Mouse (Mus musculus) urinary bladder, adult 2 months (tissue): Measurements from ENCODE around the gene Ubr3. TPM values are rescaled to one million over a fixed set of nuclear protein-coding genes. Genes with fewer than 3 reads are reported as not detected.
"Not testable (repeated sequence)": the region's sequence is repeated elsewhere in the genome, so short reads cannot be mapped to it uniquely, and the experiment has no call there.

Source experiments
- DNase-seq: peaks from one replicate; pipeline ENCODE4 v3.0.0; 2022; ENCODE audit warnings: low spot score
- polyA plus RNA-seq: library from polyadenylated mRNA; depleted of rRNA; stranded (reverse); fragments of >200 nt; gene quantifications from 2 replicates; pipeline ENCODE4 v1.2.3, GENCODE M21; 2012

The Ubr3 gene
- polyA plus RNA-seq, 1 experiment, result 34.6 TPM

DNA sequence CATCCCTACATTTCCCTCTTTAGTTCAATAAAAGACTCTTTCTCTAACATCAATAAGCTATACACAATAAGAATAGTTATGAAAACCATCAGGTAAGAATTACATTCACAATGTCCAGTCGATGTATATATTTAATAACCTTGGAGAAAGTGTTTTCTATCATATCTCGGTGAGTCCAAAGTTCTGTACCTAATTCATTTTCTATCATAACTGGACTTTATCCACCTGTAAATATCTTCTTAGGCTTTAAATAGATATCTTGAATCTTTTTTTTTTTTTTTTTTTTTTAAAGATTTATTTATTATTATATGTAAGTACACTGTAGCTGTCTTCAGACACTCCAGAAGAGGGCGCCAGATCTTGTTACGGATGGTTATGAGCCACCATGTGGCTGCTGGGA is 10.3 kb downstream of the Ubr3 start:
- DNase-seq, result not testable (repeated sequence)

DNA sequence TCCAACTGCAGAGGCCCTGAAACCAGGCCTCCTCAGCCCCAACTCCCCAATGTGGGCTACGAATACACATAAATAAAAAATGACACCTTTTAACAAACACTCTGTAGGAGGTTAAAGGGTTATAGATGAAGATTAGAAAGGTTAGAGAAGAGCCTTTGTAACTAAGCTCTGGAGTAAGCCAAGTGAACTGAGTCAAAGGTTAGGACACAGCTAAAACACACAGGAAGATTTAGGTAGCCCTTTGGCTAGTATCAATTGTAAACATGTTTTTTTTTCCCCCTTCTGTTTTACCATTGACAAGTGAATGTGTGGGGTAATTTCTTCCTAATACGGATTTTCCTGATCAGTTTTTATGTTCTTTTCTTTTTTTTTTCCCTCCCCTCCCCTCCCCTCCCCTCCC is 15.8 kb downstream of the Ubr3 start:
- no peak for DNase-seq

DNA sequence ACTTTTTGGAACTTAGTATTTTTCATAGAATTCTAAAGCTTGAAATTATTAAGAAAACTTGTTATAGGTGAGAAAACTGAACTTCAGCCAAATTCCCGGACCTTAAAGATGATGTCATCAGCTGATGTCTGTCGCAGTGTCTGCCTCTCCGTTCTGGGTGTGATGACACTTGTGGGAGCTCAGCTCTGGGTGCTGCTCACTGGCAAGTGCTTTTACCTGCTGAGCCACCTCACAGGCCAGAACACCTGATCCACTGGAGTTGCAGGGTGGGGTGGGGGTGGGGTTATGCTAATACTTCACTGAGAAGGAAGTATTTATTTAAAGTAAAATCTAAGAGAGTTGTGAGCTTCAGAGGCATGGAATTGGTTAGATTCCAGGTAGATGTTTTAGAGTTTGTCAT is 20.3 kb downstream of the Ubr3 start:
- no peak for DNase-seq

DNA sequence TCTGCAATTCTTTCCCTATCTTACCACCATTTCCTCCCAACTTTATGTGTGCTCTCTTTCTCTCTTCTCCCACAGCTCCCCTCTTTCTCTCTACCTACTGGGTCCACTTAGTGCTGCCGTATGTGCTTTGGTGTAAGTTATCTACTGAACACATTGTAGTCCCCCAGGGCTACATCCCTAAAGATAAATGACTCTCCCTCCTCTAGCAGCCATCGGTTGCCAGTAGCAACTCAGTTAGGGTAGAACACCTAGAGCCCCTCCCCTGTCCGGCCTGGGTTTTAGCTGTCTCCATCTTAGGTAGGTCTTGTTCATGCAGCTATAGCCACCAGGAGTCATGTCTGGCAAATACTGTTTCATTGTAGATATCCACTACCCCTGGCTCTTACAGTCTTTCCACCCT is 27.9 kb downstream of the Ubr3 start:
- no peak for DNase-seq

DNA sequence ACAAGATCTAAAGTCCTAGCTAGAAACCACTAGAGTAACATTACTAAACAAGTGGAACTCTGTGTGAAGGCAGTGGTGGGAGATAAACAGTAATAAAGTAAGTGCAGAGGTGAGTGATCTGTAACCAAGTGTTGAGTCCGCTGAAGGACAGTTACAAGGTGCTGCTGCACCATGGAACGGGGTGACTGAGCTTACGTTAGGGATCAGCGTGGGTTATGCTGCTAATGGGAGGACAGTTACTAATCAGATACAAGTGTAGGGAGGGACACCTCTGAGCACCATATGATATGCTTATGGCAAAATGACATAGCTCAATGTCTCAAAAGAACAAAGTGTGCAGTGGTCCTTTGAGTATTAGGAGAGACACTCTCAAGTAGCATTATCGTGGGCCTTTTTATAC is 39.3 kb downstream of the Ubr3 start:
- no peak for DNase-seq

DNA sequence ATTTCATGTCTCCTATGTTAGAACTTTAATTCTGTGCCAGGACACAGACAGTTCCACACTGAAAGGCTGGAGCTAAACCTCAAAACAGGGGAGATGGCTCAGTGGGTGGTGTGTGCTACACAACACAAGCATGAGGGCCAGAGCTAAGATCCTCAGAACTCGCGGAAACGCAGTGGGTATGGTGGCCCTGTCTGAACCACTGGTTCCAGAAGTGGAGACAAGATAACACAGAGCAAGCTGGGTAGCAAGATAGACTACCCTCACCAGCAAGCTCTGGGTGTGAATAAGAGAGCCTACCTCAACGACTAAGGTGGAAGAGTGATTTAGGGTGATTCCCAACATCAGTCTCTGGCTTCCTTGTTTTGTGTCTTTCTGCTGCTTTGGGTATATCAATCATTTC is 42.2 kb downstream of the Ubr3 start:
- no peak for DNase-seq

DNA sequence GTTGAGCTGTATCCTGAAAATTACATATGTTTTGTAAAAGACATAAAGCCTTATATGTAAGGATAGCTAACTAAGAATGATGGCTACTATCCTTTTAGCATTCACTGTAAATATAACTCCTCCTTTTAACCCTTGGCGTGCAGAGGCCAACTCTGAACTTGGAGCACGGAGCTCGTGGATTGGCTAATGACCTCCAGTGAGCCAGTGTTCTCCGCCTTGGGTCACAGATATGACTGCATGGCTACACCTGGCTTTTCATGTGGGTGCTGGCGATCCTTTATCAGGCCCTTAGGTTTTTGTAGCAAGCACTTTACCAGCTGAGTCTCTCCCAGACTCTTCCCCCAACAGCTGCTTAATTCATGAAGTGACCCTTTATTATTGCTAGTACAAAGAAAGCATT is 42.6 kb downstream of the Ubr3 start:
- no peak for DNase-seq

DNA sequence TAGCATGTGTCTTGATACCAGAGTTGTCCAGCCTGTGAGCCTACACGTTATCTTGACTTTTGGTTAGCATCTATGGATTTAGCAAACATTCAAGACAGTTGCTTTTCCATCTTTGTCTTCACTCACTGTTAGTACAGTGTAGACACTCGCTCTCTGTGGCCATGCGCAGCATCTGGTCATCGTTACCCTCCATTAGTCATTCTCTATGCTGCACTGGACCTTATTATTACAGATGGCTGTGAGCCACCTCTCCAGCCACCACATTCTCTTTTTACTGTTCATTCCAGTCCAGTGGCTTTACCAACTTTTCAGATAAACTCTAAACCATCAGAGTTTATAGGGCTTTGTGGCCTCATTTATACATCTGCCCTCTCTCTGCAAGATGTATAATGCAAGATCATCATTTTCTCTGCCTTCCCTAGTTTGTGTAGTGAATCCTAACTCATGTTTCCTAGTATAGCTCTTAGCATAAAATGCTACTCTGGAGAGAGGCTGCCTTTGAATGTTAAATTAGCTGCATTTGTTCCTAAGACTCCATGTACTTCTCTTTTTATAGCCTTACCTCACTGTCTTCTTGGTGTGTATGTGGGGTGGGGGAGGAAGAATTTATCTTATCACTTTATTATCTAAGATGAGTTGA is 44.5 kb downstream of the Ubr3 start:
- no peak for DNase-seq

DNA sequence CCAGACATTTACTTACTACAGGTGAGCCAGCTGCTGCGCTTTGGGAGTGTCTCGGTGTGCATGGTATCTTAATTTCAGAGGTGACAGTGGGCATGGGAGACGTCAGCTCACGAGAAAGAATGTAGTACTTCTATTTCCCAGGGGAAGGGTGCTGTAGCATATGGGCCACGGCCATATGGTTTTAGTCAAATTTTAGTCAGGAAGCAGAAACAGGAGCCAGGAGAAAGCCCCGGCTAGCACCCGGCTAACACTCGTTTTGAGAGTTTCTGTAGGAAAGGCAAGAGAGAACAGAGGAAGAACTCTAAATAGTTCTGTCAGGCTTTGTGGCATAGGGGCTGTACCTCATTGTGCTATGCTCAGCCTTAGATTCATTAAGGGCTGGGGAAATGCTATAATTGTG is 55.8 kb downstream of the Ubr3 start:
- DNase-seq, result no peak

DNA sequence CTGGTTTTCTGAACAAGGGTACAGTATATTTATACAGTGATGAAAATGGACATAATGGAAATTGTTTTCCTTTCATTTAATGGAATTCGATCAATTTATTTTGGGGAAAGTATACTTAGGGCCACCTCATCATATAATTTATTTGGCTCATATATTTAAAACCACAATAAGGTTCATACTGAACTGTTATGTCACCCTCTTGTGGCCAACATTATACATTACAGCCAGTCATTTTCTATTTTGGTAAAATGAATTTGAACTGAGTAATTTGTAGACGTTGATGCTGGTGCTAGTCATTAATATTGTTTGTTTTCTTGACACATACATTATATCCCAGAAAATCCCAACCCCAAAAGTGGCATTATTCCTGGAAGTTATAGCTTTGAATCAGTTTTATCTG is 58.6 kb downstream of the Ubr3 start:
- DNase-seq, result no peak

DNA sequence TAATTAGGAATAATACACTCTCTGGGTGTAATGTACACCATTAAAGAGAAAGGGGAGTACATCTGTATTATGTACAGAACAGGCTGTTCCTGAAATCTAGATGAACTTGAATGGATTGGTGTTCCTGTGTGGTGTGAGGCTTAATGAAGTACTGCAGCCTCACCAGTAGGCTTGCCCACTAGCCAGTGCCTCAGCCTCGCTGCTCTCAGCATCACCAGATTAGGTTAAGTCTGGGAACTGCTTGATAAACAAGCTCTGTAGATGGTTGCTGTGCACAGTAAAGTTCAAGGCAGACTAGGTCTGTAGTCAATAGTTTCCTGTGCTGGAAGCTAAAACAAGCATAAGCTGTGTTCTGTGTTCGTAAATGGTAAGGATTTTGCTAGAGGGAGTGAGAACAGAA is 60.6 kb downstream of the Ubr3 start:
- no peak for DNase-seq

DNA sequence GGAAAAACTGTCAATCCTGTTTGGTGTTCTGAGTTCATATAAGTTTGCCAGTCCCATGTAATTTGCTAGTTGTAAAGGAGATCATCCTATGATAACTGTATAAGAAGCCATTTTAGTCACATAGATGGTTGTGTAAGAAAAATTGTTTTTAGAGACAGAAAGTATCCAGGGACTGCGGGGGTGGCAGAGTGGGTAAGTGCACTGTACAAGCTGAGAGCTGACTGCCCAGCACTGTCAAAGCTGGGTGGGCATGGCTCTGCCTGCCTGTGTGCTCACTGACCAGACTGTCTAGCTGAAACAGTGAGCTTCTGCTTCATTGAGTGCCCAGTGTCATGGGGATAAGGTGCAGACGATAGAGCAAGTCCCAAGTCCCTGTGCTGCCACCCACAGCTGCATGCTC is 77.8 kb downstream of the Ubr3 start:
- DNase-seq, result no peak

DNA sequence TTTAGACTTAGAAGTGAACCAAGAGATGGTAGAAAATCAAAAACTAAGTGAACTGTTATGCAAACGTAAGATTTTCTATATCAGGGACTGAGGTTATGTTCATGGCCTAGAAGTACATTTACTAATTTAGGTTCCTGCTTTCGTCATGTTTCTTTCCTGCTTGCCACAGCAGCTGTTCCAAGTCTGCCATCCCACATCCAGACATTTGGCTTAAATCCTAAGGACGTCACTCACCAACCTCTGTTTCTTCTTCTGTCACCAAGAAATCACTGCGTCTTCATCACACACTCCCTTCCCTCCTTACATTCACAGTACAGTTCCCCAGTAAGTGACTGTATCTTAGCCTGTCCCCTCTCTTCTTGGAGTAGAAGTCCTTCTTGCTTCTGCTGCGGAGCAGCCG is 92.2 kb downstream of the Ubr3 start:
- no peak for DNase-seq

DNA sequence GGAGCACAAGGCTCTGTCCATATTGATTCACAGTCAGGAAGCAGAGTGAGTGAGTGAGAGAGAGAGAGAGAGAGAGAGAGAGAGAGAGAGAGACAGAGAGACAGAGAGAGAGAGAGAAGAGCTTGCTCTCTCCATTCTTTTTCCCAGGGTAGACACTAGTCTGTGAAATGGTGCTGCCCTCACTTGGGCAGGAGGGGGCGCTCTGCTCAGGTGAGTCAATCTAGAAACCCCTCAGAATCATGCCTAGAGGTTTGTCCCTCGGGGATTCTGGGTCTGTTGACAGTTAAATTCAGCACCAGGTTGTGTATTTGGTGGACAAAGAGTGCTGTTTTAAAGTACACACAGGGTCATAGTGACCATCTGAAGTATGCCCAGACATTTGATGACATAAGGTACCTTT is 93.6 kb downstream of the Ubr3 start:
- DNase-seq, result no peak

DNA sequence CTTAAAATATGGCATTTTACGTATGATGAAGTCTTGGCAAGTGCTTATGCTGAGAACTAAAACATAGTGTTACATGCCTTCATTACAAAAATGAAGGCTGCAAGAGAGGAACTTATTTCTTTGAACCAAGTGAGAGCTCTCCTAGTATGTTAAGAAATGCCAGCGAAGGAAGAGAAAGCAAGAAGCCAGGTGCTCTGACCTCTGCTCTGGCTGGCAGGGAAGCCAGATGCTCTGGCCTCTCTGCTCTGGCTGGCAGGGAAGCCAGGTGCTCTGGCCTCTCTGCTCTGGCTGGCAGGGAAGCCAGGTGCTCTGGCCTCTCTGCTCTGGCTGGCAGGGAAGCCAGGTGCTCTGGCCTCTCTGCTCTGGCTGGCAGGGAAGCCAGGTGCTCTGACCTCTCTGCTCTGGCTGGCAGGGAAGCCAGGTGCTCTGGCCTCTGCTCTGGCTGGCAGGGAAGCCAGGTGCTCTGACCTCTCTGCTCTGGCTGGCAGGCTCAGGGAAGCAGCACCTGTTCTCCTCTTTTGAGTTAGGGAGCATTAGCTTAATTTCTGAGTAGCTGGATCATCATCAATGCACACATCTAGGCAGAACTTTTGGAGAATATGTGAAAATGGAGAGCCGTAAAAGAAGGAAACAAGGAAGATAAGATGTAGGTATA is 97.2 kb downstream of the Ubr3 start:
- not testable (repeated sequence) for DNase-seq

DNA sequence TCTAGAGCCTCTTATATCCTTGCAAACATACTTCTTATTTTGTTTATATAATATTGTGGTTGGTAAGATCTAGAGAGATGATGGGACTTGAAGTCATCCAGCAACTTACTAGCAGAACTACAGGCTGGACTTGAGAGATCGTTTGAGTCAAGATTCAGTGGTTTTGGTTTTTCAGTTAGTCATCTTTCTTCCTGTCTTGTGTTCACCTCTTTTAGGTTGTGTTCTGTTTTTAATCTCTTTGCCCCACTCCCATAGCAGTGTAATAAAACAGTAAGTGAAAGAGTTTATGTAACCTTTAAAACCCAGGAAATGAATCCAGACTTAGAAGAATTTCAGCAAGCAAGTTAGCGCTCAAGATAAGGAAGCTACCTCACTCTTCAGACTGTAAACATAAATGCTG is 97.7 kb downstream of the Ubr3 start:
- no peak for DNase-seq

DNA sequence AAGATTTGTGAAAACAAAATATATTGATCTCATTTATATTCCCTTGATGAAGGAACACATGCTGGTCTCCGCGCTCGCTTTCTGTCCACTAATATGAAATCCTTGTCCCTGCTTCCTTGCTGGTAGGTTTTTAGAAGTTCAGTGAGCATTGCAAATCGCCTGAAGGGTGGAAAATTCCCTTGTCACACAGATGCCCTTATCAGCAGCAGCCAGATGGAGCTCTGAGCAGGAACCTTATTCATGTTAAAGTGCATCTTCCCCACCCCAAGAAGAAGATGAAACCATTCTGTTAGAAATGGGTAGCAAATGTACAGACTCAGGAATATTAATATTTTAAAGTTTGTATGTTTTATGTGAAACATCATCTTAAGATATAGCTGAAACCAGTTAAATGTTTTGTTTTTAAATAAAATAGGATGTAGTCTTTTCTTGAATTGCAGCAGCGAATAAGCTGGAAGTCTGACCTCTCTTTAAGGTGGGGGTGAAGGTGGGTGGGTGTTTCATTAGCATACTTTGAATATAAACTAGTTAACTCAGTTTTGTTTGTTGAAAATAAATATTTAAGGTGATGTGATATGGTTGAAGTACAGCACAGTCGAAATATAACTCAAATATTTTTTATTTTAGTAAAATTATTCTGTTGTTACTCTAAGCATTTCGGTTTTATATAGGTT is 102.2 kb downstream of the Ubr3 start:
- DNase-seq, result no peak

DNA sequence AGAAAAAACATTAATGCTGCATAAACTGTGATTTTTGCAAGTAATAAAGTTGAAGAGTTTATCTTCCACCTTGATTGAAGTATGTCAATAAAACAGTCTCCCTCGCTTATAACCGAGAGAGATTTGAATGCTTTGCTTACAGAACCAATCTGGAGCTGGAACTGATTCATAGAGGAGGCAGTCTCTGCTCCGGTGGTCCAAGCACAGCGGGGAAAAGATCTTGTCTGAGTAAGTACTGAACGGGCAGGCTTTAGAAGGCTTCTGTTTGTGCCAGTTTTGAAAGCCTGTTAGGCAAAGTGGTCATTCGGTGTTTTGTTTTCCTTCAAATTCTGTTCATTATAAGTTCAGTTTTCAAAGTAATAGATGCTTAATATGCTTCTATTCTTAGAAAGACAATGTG is 103.3 kb downstream of the Ubr3 start:
- DNase-seq, result no peak

DNA sequence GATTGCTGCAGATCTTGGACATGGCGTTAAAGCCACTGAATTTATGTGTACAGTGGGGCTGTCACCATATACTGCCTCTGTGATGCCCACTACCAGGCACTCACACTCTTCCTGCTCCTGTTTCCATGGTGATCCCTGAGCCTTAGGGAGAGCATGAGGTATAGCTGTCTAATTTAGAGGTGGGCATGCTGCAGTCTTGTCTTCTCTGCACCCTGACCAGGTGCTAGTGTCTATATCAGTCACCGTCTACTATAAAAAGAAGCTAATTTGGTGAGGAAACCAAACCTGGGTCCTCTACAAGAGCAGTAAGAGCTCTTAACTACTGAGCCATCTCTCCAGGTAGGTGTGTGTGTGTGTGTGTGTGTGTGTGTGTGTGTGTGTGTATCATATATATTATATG is 109.4 kb downstream of the Ubr3 start:
- DNase-seq, result no peak

DNA sequence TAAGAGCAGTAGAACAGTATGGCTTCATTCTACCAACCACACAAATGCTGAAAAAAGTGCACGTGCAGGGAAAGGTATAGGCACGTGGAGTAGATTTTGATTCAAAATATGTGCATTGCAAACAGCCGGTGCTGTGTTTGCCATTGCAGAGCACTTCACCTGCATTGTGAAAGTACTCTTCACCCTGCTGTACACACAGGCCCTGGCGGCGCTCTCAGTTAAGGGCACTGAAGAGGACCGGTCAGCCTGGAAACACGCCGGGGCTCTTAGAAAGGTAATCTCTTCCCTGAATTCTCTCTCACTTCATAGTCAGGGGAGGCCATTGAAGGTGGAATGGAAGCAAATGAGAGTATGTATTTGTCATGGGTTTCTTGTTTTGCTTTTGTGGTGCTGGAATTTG is 115.9 kb downstream of the Ubr3 start:
- no peak for DNase-seq

DNA sequence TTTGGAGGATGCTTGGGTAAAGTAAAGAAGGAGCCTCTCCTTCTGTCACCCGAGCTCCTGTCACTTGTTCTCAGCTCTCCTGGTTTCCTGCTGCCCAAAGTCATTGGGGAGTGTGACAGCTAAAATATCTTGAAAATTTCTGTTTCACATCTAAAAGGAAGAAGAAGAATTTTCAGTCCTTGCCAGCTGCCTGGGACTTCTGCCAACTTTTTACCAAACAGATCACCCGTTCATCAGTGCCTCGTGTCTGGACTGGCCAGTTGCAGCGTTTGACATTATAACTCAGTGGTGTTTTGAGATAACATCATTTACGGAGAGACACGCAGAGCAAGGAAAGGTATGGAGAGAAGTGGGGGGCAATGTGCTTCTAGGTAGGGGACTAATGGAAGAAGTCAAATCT is 121.2 kb downstream of the Ubr3 start:
- no peak for DNase-seq

DNA sequence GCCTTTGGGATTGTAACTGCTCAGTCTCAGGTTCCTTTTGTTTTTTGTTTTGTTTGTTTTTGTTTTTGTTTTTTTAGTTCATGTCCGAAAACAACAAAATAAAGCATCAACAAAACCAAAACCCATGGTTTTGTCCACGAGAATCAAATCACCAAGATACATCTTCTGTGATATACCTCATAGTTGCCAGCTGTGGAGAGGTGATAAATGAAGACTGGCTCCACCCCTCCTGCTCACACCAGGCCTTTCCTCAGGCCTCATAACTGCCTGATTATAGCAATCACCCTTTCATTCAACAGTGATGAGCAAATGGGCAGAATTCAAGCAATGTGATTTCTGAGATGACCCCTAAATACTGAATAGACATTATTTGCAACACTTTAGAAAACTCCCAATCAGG is 127.4 kb downstream of the Ubr3 start:
- no peak for DNase-seq

DNA sequence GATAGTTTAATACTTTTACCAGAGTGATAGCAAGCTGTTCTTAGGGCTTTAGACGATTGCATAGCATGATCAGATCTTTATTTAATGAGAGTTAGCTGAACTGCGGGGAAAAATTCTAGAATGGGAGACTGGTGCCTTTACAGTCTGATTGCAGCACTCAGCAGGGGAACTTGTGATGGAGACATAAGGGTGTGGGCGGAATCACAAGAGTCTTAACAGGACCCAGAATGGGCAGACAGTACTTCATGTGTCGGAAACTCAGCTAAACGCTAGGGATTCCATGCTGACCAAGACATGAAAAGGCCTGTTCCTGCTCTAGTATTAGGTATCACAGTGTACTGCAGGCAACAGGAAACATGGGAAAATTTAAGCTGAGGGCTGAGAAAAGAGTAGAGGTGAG is 128.7 kb downstream of the Ubr3 start:
- no peak for DNase-seq

DNA sequence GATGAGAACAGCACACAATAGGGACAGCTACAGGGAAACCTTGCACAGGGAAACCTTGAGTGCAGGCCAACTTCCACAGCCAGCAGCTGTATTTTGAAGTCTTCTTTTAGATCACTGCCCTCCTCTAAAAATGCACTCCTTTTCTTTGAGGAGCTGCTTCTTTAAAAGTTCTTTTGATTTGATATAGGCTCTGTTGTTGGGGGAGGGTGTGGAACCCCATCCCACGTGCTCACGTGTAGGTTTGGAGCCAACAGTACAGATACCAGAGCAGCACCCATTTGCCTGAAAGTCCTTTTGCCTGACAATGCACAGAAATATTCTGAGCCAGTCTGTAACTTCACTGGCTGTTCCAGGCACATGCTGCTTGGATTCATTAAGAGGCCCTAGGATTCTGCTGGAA is 134.4 kb downstream of the Ubr3 start:
- no peak for DNase-seq
